Mouse (Mus musculus) limb, embryonic 14.5 days (tissue): ENCODE results near the gene Trp53rka. TPM values are rescaled to one million over a fixed set of nuclear protein-coding genes. Genes with fewer than 3 reads are reported as not detected.
"Not testable (repeated sequence)": the region's sequence is repeated elsewhere in the genome, so short reads cannot be mapped to it uniquely, and the experiment has no call there.

Experiments
- ATAC-seq: fragments of 200-750 bp; cut with Nextera tagmentation; 2 replicates; pipeline ENCODE4 v1.8.0; 2017; ENCODE audit warnings: low read depth, moderate number of reproducible peaks, moderate TSS enrichment; ENCODE audit not compliant: low FRiP score
- DNase-seq: peaks from one replicate; pipeline ENCODE4 v3.0.0-alpha.2; 2015; ENCODE audit warnings: low spot score
- H3K27ac ChIP-seq: fragments of 300-500 bp; sonication (generic); replicated peaks from 2 replicates; pipeline ENCODE4 v1.5.1; 2014; ENCODE audit warnings: low read depth, mild to moderate bottlenecking, low read length, moderate library complexity, mixed read lengths
- H3K27me3 ChIP-seq: fragments of 300-500 bp; sonication (generic); 2 replicates; pipeline ENCODE4 v1.6.1; 2014; ENCODE audit warnings: low read length, mixed read lengths; ENCODE audit not compliant: control insufficient read depth, insufficient read depth
- H3K36me3 ChIP-seq: fragments of 300-500 bp; sonication (generic); 2 replicates; pipeline ENCODE4 v1.6.1; 2014; ENCODE audit warnings: mild to moderate bottlenecking, low read length, moderate library complexity, mixed read lengths; ENCODE audit not compliant: control insufficient read depth, insufficient read depth
- H3K4me1 ChIP-seq: fragments of 300-500 bp; sonication (generic); 2 replicates; pipeline ENCODE4 v1.6.1; 2014; ENCODE audit warnings: antibody characterized with exemption, low read length, mixed read lengths; ENCODE audit not compliant: control insufficient read depth, insufficient read depth
- H3K4me2 ChIP-seq: fragments of 300-500 bp; sonication (generic); replicated peaks from 2 replicates; pipeline ENCODE4 v1.6.1; 2014; ENCODE audit warnings: low read depth, mild to moderate bottlenecking, low read length, moderate library complexity; ENCODE audit not compliant: severe bottlenecking
- H3K4me3 ChIP-seq: fragments of 300-500 bp; sonication (generic); replicated peaks from 2 replicates; pipeline ENCODE4 v1.5.1; 2014; ENCODE audit warnings: low read length
- H3K9ac ChIP-seq: fragments of 300-500 bp; sonication (generic); 2 replicates; pipeline ENCODE4 v1.6.1; 2014; ENCODE audit warnings: mild to moderate bottlenecking, low read depth, low read length, moderate library complexity; ENCODE audit not compliant: severe bottlenecking
- H3K9me3 ChIP-seq: fragments of 300-500 bp; sonication (generic); 2 replicates; pipeline ENCODE4 v1.6.1; 2016; ENCODE audit warnings: low read length; ENCODE audit not compliant: control insufficient read depth
- POLR2A ChIP-seq: fragments of 200-500 bp; IDR thresholded peaks from 2 replicates; pipeline ENCODE4 v1.8.0; 2012; ENCODE audit warnings: inconsistent platforms, mild to moderate bottlenecking, moderate library complexity, borderline replicate concordance; ENCODE audit not compliant: insufficient read depth, insufficient read length; ENCODE audit errors: extremely low read depth
- WGBS: fragments of 180-500 bp; shearing (Covaris S2); extraction: QIAGEN DNeasy Blood & Tissue Kit; methylation state at CpG from one replicate; pipeline ENCODE4 v1.1.7; 2014; 5-methylcytosine and 5-hydroxymethylcytosine counted together
- polyA plus RNA-seq, 2 experiments: library from polyadenylated mRNA; depleted of rRNA in 1 of 2; stranded (reverse) in 1 of 2; unstranded in 1 of 2; fragments of >200 nt; fragmentation: Nextera tagmentation in 1 of 2; extraction: Ambion mirVana in 1 of 2; gene quantifications; 2 replicates each; pipeline versions ENCODE4 v1.2.1 to v1.2.3; 2012 to 2014

Trp53rka gene
- polyA plus RNA-seq, 2 experiments = 37.9 to 39.4 TPM

- ATAC-seq (no peak), DNase-seq (no peak)
- peaks cover 4% of the 10 kb centered on the region; the same call in 1 of the 2 replicates for H3K4me1 ChIP-seq
- H3K9me3 ChIP-seq = no peaks in the 10 kb centered on the region
- no peak for TF ChIP-seq POLR2A
- H3K4me2 ChIP-seq = no peak overlapping the region
- no peak overlapping the region for H3K27ac ChIP-seq
- no peaks in the 10 kb centered on the region for H3K27me3 ChIP-seq
- 94% methylated on average over 20 of the region's 20 CpGs for WGBS
- H3K4me3 ChIP-seq = no peak overlapping the region
- no peak overlapping the region for H3K9ac ChIP-seq
- peaks cover 33% of the 10 kb centered on the region for H3K36me3 ChIP-seq
These were observed 22.1 kb upstream of the Trp53rka start for GRCm38 (mm10) chr2:165515178-165515728.

GRCm38 (mm10) chr2:165512870-165513600 is 19.9 kb upstream of the Trp53rka start:
- 35% methylated on average over 11 of the region's 11 CpGs for whole genome bisulfite sequencing
- H3K27ac ChIP-seq = no peak overlapping the region

GRCm38 (mm10) chr2:165512426-165512825 is 19.3 kb upstream of the Trp53rka start:
- WGBS = 15% methylated on average over 7 of the region's 7 CpGs
- no peak overlapping the region for H3K4me2 ChIP-seq
- no peak overlapping the region for H3K9ac ChIP-seq
- H3K9me3 ChIP-seq = no peaks in the 10 kb centered on the region
- DNase-seq = no peak
- no peaks in the 10 kb centered on the region for H3K27me3 ChIP-seq
- no peak for TF ChIP-seq POLR2A
- ATAC-seq = 0 out of 2 replicates have a peak, but pooled peaks have one; percentile 32
- H3K36me3 ChIP-seq = peaks cover 17% of the 10 kb centered on the region; the same call in 1 of the 2 replicates
- no peak overlapping the region for H3K4me3 ChIP-seq
- peaks cover 7% of the 10 kb centered on the region for H3K4me1 ChIP-seq
- no peak overlapping the region for H3K27ac ChIP-seq

More at GRCm38 (mm10) chr2:165512870-165513600, 19.9 kb upstream of the Trp53rka start:
- Histone ChIP-seq H3K36me3 (peaks cover 20% of the 10 kb centered on the region; the same call in 1 of the 2 replicates), H3K4me1 (peaks cover 7% of the 10 kb centered on the region), H3K27me3 (no peaks in the 10 kb centered on the region), H3K9ac (no peak overlapping the region), H3K4me2 (no peak overlapping the region), H3K9me3 (no peaks in the 10 kb centered on the region), H3K4me3 (no peak overlapping the region)
- ATAC-seq (peak; percentile 46; the same call in 1 of the 2 replicates), DNase-seq (no peak)
- TF ChIP-seq POLR2A = no peak

- H3K9me3 ChIP-seq, H3K4me1 ChIP-seq, ATAC-seq, DNase-seq, H3K27me3 ChIP-seq, H3K9ac ChIP-seq, H3K4me2 ChIP-seq, H3K27ac ChIP-seq, H3K4me3 ChIP-seq: not testable (repeated sequence)
- H3K36me3 ChIP-seq = peaks cover 17% of the 10 kb centered on the region; the same call in 1 of the 2 replicates
- 69% methylated on average over 4 of the region's 4 CpGs for WGBS
These were observed 18.4 kb upstream of the Trp53rka start for GRCm38 (mm10) chr2:165511530-165511929.

DNA sequence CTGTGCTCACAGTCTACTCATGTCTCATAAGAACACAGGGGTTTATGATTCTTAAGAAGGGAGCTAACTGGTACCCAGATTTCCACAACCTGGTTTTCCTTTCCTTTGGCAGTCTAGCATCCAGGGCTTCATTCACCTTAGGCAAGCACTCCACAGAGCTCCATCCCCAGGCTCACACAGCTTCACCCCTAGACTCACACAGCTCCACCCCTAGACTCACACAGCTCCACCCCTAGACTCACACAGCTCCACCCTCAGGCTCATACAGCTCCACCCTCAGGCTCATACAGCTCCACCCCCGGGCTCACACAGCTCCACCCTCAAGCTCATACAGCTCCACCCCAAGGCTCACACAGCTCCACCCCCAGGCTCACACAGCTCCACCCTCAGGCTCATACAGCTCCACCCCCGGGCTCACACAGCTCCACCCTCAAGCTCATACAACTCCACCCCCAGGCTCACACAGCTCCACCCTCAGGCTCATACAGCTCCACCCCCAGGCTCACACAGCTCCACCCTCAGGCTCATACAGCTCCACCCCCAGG is 17.9 kb upstream of the Trp53rka start:
- not testable (repeated sequence) for H3K4me1 ChIP-seq
- 63% methylated on average over 2 of the region's 2 CpGs for WGBS

More for the DNA sequence above, 17.9 kb upstream of the Trp53rka start:
- ATAC-seq, H3K4me3 ChIP-seq, H3K9ac ChIP-seq, H3K27me3 ChIP-seq, H3K9me3 ChIP-seq, DNase-seq, H3K4me2 ChIP-seq, H3K27ac ChIP-seq: not testable (repeated sequence)
- peaks cover 14% of the 10 kb centered on the region; the same call in 1 of the 2 replicates for H3K36me3 ChIP-seq
